Comparison of ENCODE assay signal across 9 mouse cellular contexts in genomic region chr11:115812095-115812494, GRCm38 (mm10). TPM values are rescaled to one million over a fixed set of nuclear protein-coding genes. Genes with fewer than 3 reads are reported as not detected.
DNase-seq lines count a peak whose midpoint lies in the region; ATAC-seq and TF ChIP-seq lines count a peak whose summit lies in the region.
"Had no signal": no experiment of that assay in that cellular context is flagged by ENCODE, and none has a peak within 500 bp of the region (broad histone marks: within the 10 kb centered on the region; RNA-seq: fewer than 3 reads in every experiment).

No protein-coding gene starts in this region.

- H3K9me3 ChIP-seq in embryonic facial prominence, embryonic 10.5 days: no peaks in the 10 kb centered on the region
- H3K9me3 ChIP-seq in lung, embryonic 14.5 days (ENCODE audit: low read depth, low read length): no peaks in the 10 kb centered on the region

- peaks cover 82% of the 10 kb centered on the region for H3K4me1 ChIP-seq in embryonic facial prominence, embryonic 10.5 days
- H3K4me1 ChIP-seq in lung, embryonic 14.5 days (ENCODE audit: insufficient read depth): peaks cover 38% of the 10 kb centered on the region

- H3K4me2 ChIP-seq in lung, embryonic 14.5 days: peak overlapping the region; percentile 95

- H3K36me3 ChIP-seq in embryonic facial prominence, embryonic 10.5 days (replicated peaks): peaks cover 54% of the 10 kb centered on the region
- H3K36me3 ChIP-seq in lung, embryonic 14.5 days (ENCODE audit: insufficient read depth): peaks cover 26% of the 10 kb centered on the region

- ATAC-seq in lung, embryonic 14.5 days (ENCODE audit: insufficient read depth): no peak

- no peak for DNase-seq in embryonic facial prominence, embryonic 10.5 days (ENCODE audit: low spot score)
- DNase-seq in heart, adult 8-10 months (ENCODE audit: low spot score): peak; percentile 63
- DNase-seq in kidney, adult 18-20 months: peak; percentile 64
- DNase-seq in lung, embryonic 14.5 days: no peak
- no peak for DNase-seq in right cerebral cortex, adult 18-20 months
- DNase-seq in left cerebral cortex, adult 11 months (ENCODE audit: low spot score): no peak
- DNase-seq in spleen, adult 12 weeks (ENCODE audit: low spot score): no peak
- DNase-seq in thymus, postnatal 10 days (ENCODE audit: low spot score in 2 of 2): no peak

- H3K9ac ChIP-seq in lung, embryonic 14.5 days: peak overlapping the region; percentile 86

- peak overlapping the region; percentile 74 for H3K4me3 ChIP-seq in embryonic facial prominence, embryonic 10.5 days
- peak overlapping the region; percentile 86 for H3K4me3 ChIP-seq in lung, embryonic 14.5 days (ENCODE audit: low read depth, low read length)

- WGBS in embryonic facial prominence, embryonic 10.5 days: 48% methylated on average over 7 of the region's 7 CpGs
- 36% methylated on average over 7 of the region's 7 CpGs for WGBS in lung, embryonic 14.5 days

- no peaks in the 10 kb centered on the region for H3K27me3 ChIP-seq in embryonic facial prominence, embryonic 10.5 days (replicated peaks; ENCODE audit: low read depth, poor library complexity, severe bottlenecking)
- H3K27me3 ChIP-seq in lung, embryonic 14.5 days (ENCODE audit: insufficient read depth, low read length): no peaks in the 10 kb centered on the region

- peak overlapping the region; percentile 88 for H3K27ac ChIP-seq in embryonic facial prominence, embryonic 10.5 days (replicated peaks)
- H3K27ac ChIP-seq in lung, embryonic 14.5 days (ENCODE audit: low read depth): peak overlapping the region; percentile 25; the same call in 1 of the 2 replicates
- H3K27ac ChIP-seq: macrophage had no signal

- no peak for TF ChIP-seq CTCF in lung, embryonic 14.5 days (IDR thresholded peaks at IDR 0.05; ENCODE audit: low read depth)

RNA-seq across cellular contexts. Expression of gene Caskin2, which starts 1.3 kb away (rescaled TPM):
- polyA plus RNA-seq in embryonic facial prominence, embryonic 10.5 days (2016; fragmentation: Nextera tagmentation; extraction: Ambion mirVana): 20.3 and 20.4 TPM in 2 replicates
- 10 to 100 TPM; 40.3 to 48.2 (median 44.7) TPM for total RNA-seq in heart, adult 8-10 months (2022)
- 21.0 and 23.0 TPM in 2 replicates for polyA plus RNA-seq in lung, embryonic 14.5 days (2014; fragmentation: Nextera tagmentation; extraction: Ambion mirVana)

RNA-seq across cellular contexts. Expression of gene Tsen54, which starts 2.4 kb away (rescaled TPM):
- polyA plus RNA-seq in embryonic facial prominence, embryonic 10.5 days (2016; fragmentation: Nextera tagmentation; extraction: Ambion mirVana): 40.3 and 40.6 TPM in 2 replicates
- total RNA-seq in heart, adult 8-10 months (2022): 1 to 10 TPM; 6.9 to 8.8 (median 7.5) TPM
- polyA plus RNA-seq in lung, embryonic 14.5 days (2014; fragmentation: Nextera tagmentation; extraction: Ambion mirVana): 31.5 and 35.0 TPM in 2 replicates

RNA-seq across cellular contexts. Expression of gene Llgl2, which starts 11.8 kb away (rescaled TPM):
- polyA plus RNA-seq in embryonic facial prominence, embryonic 10.5 days (2016; fragmentation: Nextera tagmentation; extraction: Ambion mirVana): 15.3 and 15.5 TPM in 2 replicates
- total RNA-seq in heart, adult 8-10 months (2022): 10 to 100 TPM; 15.7 to 31.8 (median 20.3) TPM
- polyA plus RNA-seq in lung, embryonic 14.5 days (2014; fragmentation: Nextera tagmentation; extraction: Ambion mirVana): 28.8 and 31.9 TPM in 2 replicates

RNA-seq across cellular contexts. Expression of gene Myo15b, which starts 46.1 kb away (rescaled TPM):
- polyA plus RNA-seq in embryonic facial prominence, embryonic 10.5 days (2016; fragmentation: Nextera tagmentation; extraction: Ambion mirVana): 0.07 and 0.16 TPM in 2 replicates
- under 1 TPM in 1 of 4 experiments, not detected in 3; 0.06 TPM for total RNA-seq in heart, adult 8-10 months (2022)
- 0.12 and 0.28 TPM in 2 replicates for polyA plus RNA-seq in lung, embryonic 14.5 days (2014; fragmentation: Nextera tagmentation; extraction: Ambion mirVana)

RNA-seq across cellular contexts. Expression of gene Tmem94, which starts 46.9 kb away (rescaled TPM):
- polyA plus RNA-seq in embryonic facial prominence, embryonic 10.5 days (2016; fragmentation: Nextera tagmentation; extraction: Ambion mirVana): 34.6 and 38.9 TPM in 2 replicates
- 100 to 1,000 TPM in 2 of 4 experiments, 10 to 100 TPM in 2; 96.2 to 103 (median 100) TPM for total RNA-seq in heart, adult 8-10 months (2022)
- polyA plus RNA-seq in lung, embryonic 14.5 days (2014; fragmentation: Nextera tagmentation; extraction: Ambion mirVana): 18.5 and 20.9 TPM in 2 replicates

Comparison
In these comparisons a context has a peak if more than half of its experiments do, and no peak if none do; other contexts are left out.
1. DNase-seq: peak in heart, adult 8-10 months (single experiment) and kidney, adult 18-20 months (single experiment); none in embryonic facial prominence, embryonic 10.5 days (single experiment), lung, embryonic 14.5 days (single experiment), right cerebral cortex, adult 18-20 months (single experiment), left cerebral cortex, adult 11 months (single experiment), spleen, adult 12 weeks (single experiment) and thymus, postnatal 10 days (0 of 2).